Mouse (Mus musculus) left cerebral cortex, postnatal 36 days (tissue): Measurements from ENCODE around the gene Dph5. TPM values are rescaled to one million over a fixed set of nuclear protein-coding genes. Genes with fewer than 3 reads are reported as not detected.

ENCODE experiments used
- microRNA-seq: library from miRNA; unstranded; fragments of <30 nt; microRNA quantifications from one replicate; pipeline ENCODE4 v1.2.0, GENCODE M21; 2022
- total RNA-seq, 2 experiments: library from RNA; stranded (reverse); gene quantifications; 2 replicates each; pipeline ENCODE4 v1.2.3; 2021

Dph5 gene
- total RNA-seq, 2 experiments from 2014 or later: 11.7 to 15.1 TPM

Small RNA genes within 50 kb of the gene (microRNA-seq; reads per million reads assigned to microRNA genes)
- not detected for gene Mir669n

Other genes with a start within 250 kb of the Dph5 start
- gene S1pr1, start 172.8 kb upstream of the Dph5 start, total RNA-seq: 100 to 1,000 TPM in 1 of 2 experiments, 10 to 100 TPM in 1; 87.4 to 104 TPM
- gene Slc30a7, start 119.6 kb downstream of the Dph5 start, total RNA-seq: 10 to 100 TPM; 24.0 to 31.2 TPM
- gene Extl2, start 119.6 kb downstream of the Dph5 start, total RNA-seq: 10 to 100 TPM; 69.6 to 77.5 TPM
- gene Vcam1, start 241.9 kb downstream of the Dph5 start, total RNA-seq: 10 to 100 TPM; 20.4 to 26.0 TPM